Mouse (Mus musculus) inflammation-experienced regulatory T-cells (primary cell): ENCODE data around the gene Gm26920. TPM values are rescaled to one million over a fixed set of nuclear protein-coding genes. Genes with fewer than 3 reads are reported as not detected.

Source experiments
- polyA plus RNA-seq, 2 experiments: library from polyadenylated mRNA; unstranded; fragments of 100-300 nt; shearing (Covaris generic); gene quantifications; one replicate each; pipeline ENCODE4 v1.2.1; 2017

The Gm26920 gene
- polyA plus RNA-seq, result 1 to 10 TPM; 1.0 to 1.7 TPM

GRCm38 (mm10) chr7:30090092-30090969 lies at the start of gene Gm26920, which contains the start of gene Zfp566:
TSS of gene Gm26920 (minus strand) at chr7:30090410.
TSS of gene Zfp566 (minus strand) at chr7:30090527.

GRCm38 (mm10) chr7:30121308-30122187 lies 31.3 kb upstream of the Gm26920 start, which contains the start of gene Zfp382:
TSS of gene Zfp382 (plus strand) at chr7:30121942.

GRCm38 (mm10) chr7:30094646-30095429 lies 4.6 kb upstream of the Gm26920 start, which contains the start of gene Zfp260:
TSS of gene Zfp260 (plus strand) at chr7:30094777.

GRCm38 (mm10) chr7:30072146-30073028 lies 17.8 kb downstream of the Gm26920 start, which contains the start of gene Zfp82:
TSS of gene Zfp82 (minus strand) at chr7:30072900.

GRCm38 (mm10) chr7:30050882-30051548 lies 39.2 kb downstream of the Gm26920 start, which contains the start of gene Zfp14:
TSS of gene Zfp14 (minus strand) at chr7:30051380.

Other genes starting within 250 kb of the Gm26920 start
- 1 to 10 TPM; 4.9 to 6.6 TPM for gene Zfp940, start 236.7 kb downstream of the Gm26920 start, polyA plus RNA-seq
- 10 to 100 TPM in 1 of 2 experiments, 1 to 10 TPM in 1; 9.9 to 11.0 TPM for gene Zfp420, start 230.4 kb downstream of the Gm26920 start, polyA plus RNA-seq
- gene Zfp27, start 183.8 kb downstream of the Gm26920 start, polyA plus RNA-seq, result 1 to 10 TPM; 5.1 to 9.6 TPM
- gene Zfp383, start 182.2 kb downstream of the Gm26920 start, polyA plus RNA-seq, result under 1 TPM; 0.64 to 0.82 TPM
- 10 to 100 TPM in 1 of 2 experiments, 1 to 10 TPM in 1; 7.1 to 11.7 TPM for gene Zfp74, start 136.3 kb downstream of the Gm26920 start, polyA plus RNA-seq
- gene Zfp568, start 106.5 kb downstream of the Gm26920 start, polyA plus RNA-seq, result 1 to 10 TPM; 8.0 to 8.3 TPM
- gene Zfp14, start 39.0 kb downstream of the Gm26920 start, polyA plus RNA-seq, result 10 to 100 TPM in 1 of 2 experiments, 1 to 10 TPM in 1; 4.5 to 10.7 TPM
- gene Zfp82, start 17.5 kb downstream of the Gm26920 start, polyA plus RNA-seq, result 10 to 100 TPM in 1 of 2 experiments, 1 to 10 TPM in 1; 9.1 to 18.0 TPM
- 1 to 10 TPM; 9.8 to 9.9 TPM for gene Zfp566, start 117 bp upstream of the Gm26920 start, polyA plus RNA-seq
- gene Zfp260, start 4.4 kb upstream of the Gm26920 start, polyA plus RNA-seq, result 10 to 100 TPM; 59.3 to 66.2 TPM
- 10 to 100 TPM in 1 of 2 experiments, 1 to 10 TPM in 1; 9.7 to 18.8 TPM for gene Zfp382, start 31.5 kb upstream of the Gm26920 start, polyA plus RNA-seq
- 10 to 100 TPM; 18.5 to 23.9 TPM for gene Zfp146, start 79.3 kb upstream of the Gm26920 start, polyA plus RNA-seq
- gene Cox7a1, start 93.7 kb upstream of the Gm26920 start, polyA plus RNA-seq, result under 1 TPM in 1 of 2 experiments, not detected in 1; 0.43 TPM
- 10 to 100 TPM; 81.2 to 88.6 TPM for gene Capns1, start 108.4 kb upstream of the Gm26920 start, polyA plus RNA-seq
- 10 to 100 TPM; 52.7 to 55.1 TPM for gene Polr2i, start 141.5 kb upstream of the Gm26920 start, polyA plus RNA-seq
- gene Tbcb, start 141.9 kb upstream of the Gm26920 start, polyA plus RNA-seq, result 100 to 1,000 TPM; 106 to 120 TPM
- gene Ovol3, start 145.3 kb upstream of the Gm26920 start, polyA plus RNA-seq, result not detected
- 1 to 10 TPM in 1 of 2 experiments, under 1 TPM in 1; 0.31 to 1.4 TPM for gene Thap8, start 189.7 kb upstream of the Gm26920 start, polyA plus RNA-seq
- gene Wdr62, start 190.0 kb upstream of the Gm26920 start, polyA plus RNA-seq, result 10 to 100 TPM in 1 of 2 experiments, 1 to 10 TPM in 1; 4.1 to 20.0 TPM
- 1 to 10 TPM; 4.0 to 9.0 TPM for gene Clip3, start 201.3 kb upstream of the Gm26920 start, polyA plus RNA-seq
- 100 to 1,000 TPM; 152 to 164 TPM for gene Alkbh6, start 218.3 kb upstream of the Gm26920 start, polyA plus RNA-seq
- gene Syne4, start 224.4 kb upstream of the Gm26920 start, polyA plus RNA-seq, result 10 to 100 TPM; 13.3 to 21.9 TPM
- gene E130208F15Rik, start 231.3 kb upstream of the Gm26920 start, polyA plus RNA-seq, result not detected
- 10 to 100 TPM; 36.0 to 57.6 TPM for gene Sdhaf1, start 233.5 kb upstream of the Gm26920 start, polyA plus RNA-seq